Mouse (Mus musculus) gastrocnemius, adult 2 months (tissue): ENCODE measurements around the gene Bco2. TPM values are rescaled to one million over a fixed set of nuclear protein-coding genes. Genes with fewer than 3 reads are reported as not detected.

Source experiments
- DNase-seq: peaks from one replicate; pipeline ENCODE4 v3.0.0; 2022
- H3K27ac ChIP-seq: fragments of 200-600 bp; 2 replicates; pipeline ENCODE4 v1.8.1; 2022; ENCODE audit warnings: mild to moderate bottlenecking
- H3K4me3 ChIP-seq: fragments of 200-600 bp; 2 replicates; pipeline ENCODE4 v1.8.1; 2022; ENCODE audit warnings: mild to moderate bottlenecking, moderate library complexity
- CTCF ChIP-seq: fragments of 200-600 bp; IDR thresholded peaks from 2 replicates; pipeline ENCODE4 v1.8.1; 2022; ENCODE audit warnings: antibody characterized with exemption, mild to moderate bottlenecking, moderate library complexity
- intact Hi-C: fragments of 180-260 bp; cut with DNase I; formaldehyde crosslinking; loops from one replicate; pipeline ENCODE4 v1.15.1; 2025
- total RNA-seq, 2 experiments: library from RNA; stranded (reverse); gene quantifications; 2 replicates each; pipeline ENCODE4 v1.2.3; 2021

Gene Bco2
- total RNA-seq, 2 experiments from 2014 or later = 0.26 to 0.45 TPM

DNA sequence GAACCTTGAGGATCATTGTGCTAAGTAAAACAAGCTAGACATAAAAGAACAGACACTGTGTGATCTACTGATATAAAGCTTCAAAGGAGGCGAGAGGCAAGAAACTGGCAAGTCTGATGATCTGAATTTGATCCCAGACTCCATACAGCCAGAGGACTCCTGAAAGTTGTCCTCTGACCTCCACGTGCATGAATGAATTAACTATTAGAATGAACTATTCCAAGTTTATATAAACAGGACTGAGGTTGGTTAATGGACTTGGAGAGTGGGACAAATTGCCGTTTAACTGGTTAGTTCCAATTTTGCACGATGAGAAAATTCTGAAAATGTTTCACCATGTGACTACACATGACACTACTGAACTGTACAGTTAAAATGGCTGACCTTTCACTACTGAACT is 6.0 kb downstream of the Bco2 start:
- H3K4me3 ChIP-seq = no peak overlapping the region
- no peak for DNase-seq
- H3K27ac ChIP-seq = no peak overlapping the region
- no peak for TF ChIP-seq CTCF
- intact Hi-C loops = no loop called here

GRCm38 (mm10) chr9:50547859-50548478 is 7.0 kb downstream of the Bco2 start:
- H3K4me3 ChIP-seq = no peak overlapping the region
- no peak for TF ChIP-seq CTCF
- intact Hi-C loops = no loop called here
- no peak for DNase-seq
- H3K27ac ChIP-seq = no peak overlapping the region

- TF ChIP-seq CTCF = no peak
- DNase-seq = no peak
- intact Hi-C loops = no loop called here
- Histone ChIP-seq H3K4me3 (no peak overlapping the region), H3K27ac (no peak overlapping the region)
Measured at GRCm38 (mm10) chr9:50542401-50542800, 12.6 kb downstream of the Bco2 start.

DNA sequence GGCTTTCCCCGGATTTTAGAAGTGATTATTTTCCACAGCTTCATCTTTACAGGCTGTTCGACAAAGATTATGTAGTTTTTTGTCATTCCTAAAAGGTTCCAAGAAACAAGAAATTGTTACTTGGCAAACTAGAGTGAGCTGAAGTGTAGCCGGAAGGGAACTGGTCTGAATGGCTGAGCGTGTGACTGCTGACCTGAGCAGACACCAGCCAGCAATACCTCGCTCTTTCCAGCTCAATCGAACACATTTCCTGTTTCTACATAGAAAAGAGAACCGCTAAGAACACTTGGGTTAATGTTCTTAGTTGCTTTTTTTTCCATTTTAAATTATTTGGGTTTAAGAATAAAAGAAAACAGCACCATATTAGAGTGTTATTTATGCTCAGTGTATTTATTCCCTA is 14.8 kb downstream of the Bco2 start:
- intact Hi-C loops = no loop called here

DNA sequence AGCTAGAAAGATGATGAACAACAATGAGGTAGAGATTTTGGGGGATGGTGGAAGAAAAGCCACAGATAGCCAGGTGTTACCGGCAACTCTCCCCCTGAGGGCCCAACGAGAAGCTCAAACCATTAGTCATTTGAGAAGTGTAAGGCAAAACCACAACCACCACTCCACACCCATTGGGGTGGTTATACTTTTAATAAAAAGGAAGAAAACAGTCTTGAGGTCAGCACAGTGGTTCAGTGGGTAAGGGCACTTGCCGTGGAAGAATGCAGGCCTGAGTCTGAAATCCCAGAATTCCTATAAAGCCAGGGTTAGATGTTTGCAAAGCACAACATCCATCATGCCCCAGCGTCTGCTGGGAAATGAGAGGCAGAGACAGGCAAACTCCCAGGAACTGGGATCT is 17.7 kb downstream of the Bco2 start:
- TF ChIP-seq CTCF = no peak
- H3K4me3 ChIP-seq = no peak overlapping the region
- no peak for DNase-seq
- no peak overlapping the region for H3K27ac ChIP-seq
- intact Hi-C loops = no loop called here

More for the DNA sequence above, 14.8 kb downstream of the Bco2 start:
- peak overlapping the region; percentile 38; the same call in 1 of the 2 replicates for H3K27ac ChIP-seq
- no peak for TF ChIP-seq CTCF
- no peak overlapping the region for H3K4me3 ChIP-seq
- DNase-seq = no peak

DNA sequence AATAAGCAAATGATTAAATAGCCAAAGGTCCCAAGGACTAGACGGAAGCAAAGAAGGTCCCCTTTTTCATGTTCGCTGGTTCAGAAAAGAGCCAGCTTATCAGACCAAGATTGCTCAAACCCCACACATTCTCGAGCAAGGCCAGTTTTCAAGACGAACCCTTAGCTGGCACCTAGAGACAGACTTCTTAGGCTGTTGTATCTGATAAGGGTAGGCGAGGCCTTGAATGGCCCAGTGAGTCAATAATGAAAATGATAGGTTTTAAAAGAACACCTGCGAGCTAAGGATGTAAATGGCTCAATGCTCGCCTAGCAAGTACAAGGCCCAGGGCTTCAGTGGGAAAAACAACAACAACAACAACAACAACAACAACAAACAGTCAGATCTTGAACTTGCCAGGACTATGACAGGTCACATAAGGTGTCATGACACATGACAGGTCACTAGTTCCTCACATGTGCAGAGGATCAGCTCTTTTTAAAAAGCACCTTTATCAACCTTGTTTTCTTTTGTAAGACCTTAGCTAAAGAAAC is 18.3 kb downstream of the Bco2 start:
- no peak for TF ChIP-seq CTCF
- Histone ChIP-seq H3K27ac (no peak overlapping the region), H3K4me3 (no peak overlapping the region)
- intact Hi-C loops = no loop called here
- no peak for DNase-seq

- H3K27ac ChIP-seq = no peak overlapping the region
- no peak overlapping the region for H3K4me3 ChIP-seq
- no peak for TF ChIP-seq CTCF
- DNase-seq = no peak
- intact Hi-C loops = no loop called here
Measured at GRCm38 (mm10) chr9:50535930-50536329, 19.1 kb downstream of the Bco2 start.

DNA sequence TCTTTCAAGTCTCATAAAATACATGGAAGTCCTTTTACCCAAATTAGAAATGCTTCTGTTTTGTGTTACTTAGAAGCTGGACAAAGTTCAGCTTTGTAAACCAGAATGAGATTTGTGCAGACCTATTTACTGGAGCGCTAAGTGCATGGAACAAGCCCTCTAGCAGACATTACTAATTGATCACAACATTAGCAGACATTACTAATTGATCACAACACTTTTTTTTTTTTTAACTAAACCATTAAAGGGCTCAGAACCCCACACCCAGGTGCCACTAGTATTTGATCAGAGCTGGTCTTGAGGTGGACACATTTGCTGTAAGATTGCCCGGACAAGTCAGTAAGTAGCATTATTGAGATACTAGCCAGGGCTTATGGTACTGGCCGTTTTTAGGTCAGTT is 21.2 kb downstream of the Bco2 start:
- peak overlapping the region; percentile 41 for H3K4me3 ChIP-seq
- intact Hi-C loops = loop anchor here (5.0 kb wide), 1 partner anchor 201 kb away; no protein-coding TSS in a partner anchor
- H3K27ac ChIP-seq = peak overlapping the region; percentile 46; the same call in 1 of the 2 replicates
- no peak for DNase-seq
- TF ChIP-seq CTCF = no peak

GRCm38 (mm10) chr9:50533328-50533727 is 21.7 kb downstream of the Bco2 start:
- peak overlapping the region; percentile 46; the same call in 1 of the 2 replicates for H3K27ac ChIP-seq
- peak overlapping the region; percentile 41 for H3K4me3 ChIP-seq
- no peak for TF ChIP-seq CTCF
- intact Hi-C loops = loop anchor here (5.0 kb wide), 1 partner anchor 201 kb away; no protein-coding TSS in a partner anchor
- no peak for DNase-seq

- Histone ChIP-seq H3K27ac (no peak overlapping the region), H3K4me3 (no peak overlapping the region)
- peak; percentile 64 for TF ChIP-seq CTCF
- intact Hi-C loops = loop anchor here (2.0 to 5.0 kb wide), 2 partner anchors 86 to 199 kb away; no protein-coding TSS in a partner anchor
- no peak for DNase-seq
Measured at GRCm38 (mm10) chr9:50530890-50531289, 24.1 kb downstream of the Bco2 start.

- H3K27ac ChIP-seq = peak within 1 kb of the TSS; percentile 98
- intact Hi-C loops = loop anchor here (1.0 to 2.0 kb wide), 2 partner anchors 65 to 1034 kb away; no protein-coding TSS in a partner anchor
- peak within 1 kb of the TSS; percentile 83 for H3K4me3 ChIP-seq
- peak; percentile 99 for DNase-seq
- peak; percentile 73 for TF ChIP-seq CTCF
Measured at GRCm38 (mm10) chr9:50528293-50528892, 26.6 kb downstream of the Bco2 start, which contains the start of gene Pts. TSS of gene Pts (minus strand) at chr9:50528724.

DNA sequence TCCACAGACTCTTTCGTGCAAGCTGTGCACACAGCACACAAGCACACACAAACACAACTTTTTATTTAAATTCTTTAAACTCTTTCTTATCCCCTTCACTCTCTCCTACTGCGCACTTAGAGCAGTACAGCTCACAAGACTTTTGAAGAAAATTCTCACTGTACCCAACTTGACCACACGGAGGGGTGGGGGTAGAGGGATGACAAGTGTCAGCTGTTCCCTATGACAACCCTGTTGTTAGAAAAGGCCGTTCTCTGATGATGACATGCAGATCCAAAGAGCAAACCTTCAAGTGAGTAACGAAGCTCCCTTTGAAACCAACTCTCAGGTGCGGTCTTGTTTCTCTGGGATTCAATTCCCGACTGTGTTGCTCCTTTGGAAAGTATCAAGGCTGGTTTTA is 27.1 kb downstream of the Bco2 start:
- peak overlapping the region; percentile 98 for H3K27ac ChIP-seq
- no peak for DNase-seq
- H3K4me3 ChIP-seq = peak overlapping the region; percentile 83
- TF ChIP-seq CTCF = no peak
- intact Hi-C loops = loop anchor here (1.0 to 2.0 kb wide), 2 partner anchors 65 to 1033 kb away; no protein-coding TSS in a partner anchor

- no peak overlapping the region for H3K27ac ChIP-seq
- no peak for DNase-seq
- no peak for TF ChIP-seq CTCF
- H3K4me3 ChIP-seq = no peak overlapping the region
- intact Hi-C loops = no loop called here
Measured at GRCm38 (mm10) chr9:50525585-50525984, 29.4 kb downstream of the Bco2 start.

DNA sequence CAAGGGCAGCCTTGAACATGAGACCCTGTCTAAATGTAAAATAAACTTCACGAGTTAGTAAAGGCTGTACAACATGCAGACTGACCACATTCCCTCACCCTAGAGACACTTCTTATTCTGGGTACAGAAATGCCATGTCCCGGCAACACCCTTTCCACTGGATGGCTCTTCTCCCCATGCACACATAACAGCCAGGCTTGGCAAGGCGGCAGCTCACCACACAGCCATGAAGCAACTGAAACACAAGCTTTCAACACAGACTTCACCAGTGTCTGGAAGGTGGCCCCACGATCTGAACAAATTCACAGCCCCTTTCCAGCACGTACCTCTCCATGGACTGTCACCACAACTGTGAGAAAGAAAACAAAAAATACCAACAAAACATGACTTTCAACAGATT is 30.0 kb downstream of the Bco2 start:
- H3K4me3 ChIP-seq = no peak overlapping the region
- intact Hi-C loops = no loop called here
- no peak for TF ChIP-seq CTCF
- no peak overlapping the region for H3K27ac ChIP-seq
- no peak for DNase-seq
